Mouse (Mus musculus) CH12.LX (cell line): ENCODE measurements around the gene Nell1. TPM values are rescaled to one million over a fixed set of nuclear protein-coding genes. Genes with fewer than 3 reads are reported as not detected.

Source experiments
- DNase-seq: peaks from one replicate; pipeline ENCODE4 v3.0.0-alpha.2; 2013; ENCODE audit errors: extremely low read depth
- H3K27ac ChIP-seq: 2 replicates; pipeline ENCODE4 v1.5.1; 2012; ENCODE audit warnings: low read depth, mild to moderate bottlenecking, control low read depth, moderate library complexity; ENCODE audit not compliant: insufficient read depth
- H3K27me3 ChIP-seq: replicated peaks from 2 replicates; pipeline ENCODE3; 2012; ENCODE audit warnings: inconsistent platforms
- H3K36me3 ChIP-seq, 2 experiments: replicated peaks in 1 of 2; 2 replicates each; pipeline versions ENCODE3 to v1.6.1; 2012; ENCODE audit warnings: inconsistent platforms in 1 of 2, low read length in 1 of 2, mild to moderate bottlenecking in 1 of 2, mixed read lengths in 1 of 2, moderate library complexity in 1 of 2; ENCODE audit not compliant: control insufficient read depth in 1 of 2, insufficient read depth in 1 of 2
- H3K4me1 ChIP-seq, 2 experiments: 2 replicates each; pipeline ENCODE4 v1.6.1; 2012; ENCODE audit warnings: inconsistent platforms in 1 of 2, moderate library complexity in 1 of 2; ENCODE audit not compliant: insufficient read depth in 2 of 2, control insufficient read depth in 1 of 2
- H3K4me2 ChIP-seq: 2 replicates; pipeline ENCODE4 v1.6.1; 2012; ENCODE audit warnings: low read depth, mild to moderate bottlenecking, control low read depth; ENCODE audit not compliant: poor library complexity, insufficient read depth, severe bottlenecking
- H3K4me3 ChIP-seq, 3 experiments: fragments of 150-350 bp in 1 of 3; sonication (generic) in 1 of 3; replicated peaks in 1 of 3; 2 replicates each; pipeline versions ENCODE3 to v1.5.1; 2011 to 2012; ENCODE audit warnings: low read depth in 2 of 3, low read length in 2 of 3, mild to moderate bottlenecking in 2 of 3, moderate library complexity in 2 of 3, control low read depth in 1 of 3, improper control_type of control experiment in 1 of 3, inconsistent platforms in 1 of 3, mixed read lengths in 1 of 3; ENCODE audit not compliant: poor library complexity in 1 of 3
- H3K79me2 ChIP-seq: replicated peaks from 2 replicates; pipeline ENCODE4 v1.6.1; 2012; ENCODE audit warnings: mild to moderate bottlenecking, moderate library complexity; ENCODE audit not compliant: control insufficient read depth, poor library complexity, insufficient read depth, severe bottlenecking; ENCODE audit errors: extremely low read depth
- H3K9ac ChIP-seq: 2 replicates; pipeline ENCODE4 v1.6.1; 2012; ENCODE audit warnings: low read depth, mild to moderate bottlenecking, control low read depth, moderate library complexity; ENCODE audit not compliant: insufficient read depth
- H3K9me3 ChIP-seq: replicated peaks from 2 replicates; pipeline ENCODE3; 2012; ENCODE audit warnings: low read length, inconsistent platforms, mixed read lengths
- BHLHE40 ChIP-seq: IDR thresholded peaks from 2 replicates; pipeline ENCODE4 v1.6.1; 2011; ENCODE audit warnings: mild to moderate bottlenecking, low read depth, low read length, improper control_type of control experiment
- CHD2 ChIP-seq: IDR thresholded peaks from 2 replicates; pipeline ENCODE4 v1.6.1; 2011; ENCODE audit warnings: low read length, improper control_type of control experiment
- ELF1 ChIP-seq: IDR thresholded peaks from 2 replicates; pipeline ENCODE4 v1.6.1; 2014; ENCODE audit warnings: low read depth, mild to moderate bottlenecking, inconsistent platforms, low read length, improper control_type of control experiment
- EP300 ChIP-seq: IDR thresholded peaks from 2 replicates; pipeline ENCODE4 v1.6.1; 2011; ENCODE audit warnings: low read length, improper control_type of control experiment
- ETS1 ChIP-seq: conservative IDR thresholded peaks from 2 replicates; pipeline ENCODE4 v1.6.1; 2012; ENCODE audit warnings: low read depth, mild to moderate bottlenecking, inconsistent platforms, low read length, improper control_type of control experiment, moderate library complexity
- HCFC1 ChIP-seq: IDR thresholded peaks from 2 replicates; pipeline ENCODE4 v1.6.1; 2012; ENCODE audit warnings: low read depth, mild to moderate bottlenecking, inconsistent platforms, low read length, improper control_type of control experiment
- IRF4 ChIP-seq: IDR thresholded peaks from 2 replicates; pipeline ENCODE4 v1.6.1; 2014; ENCODE audit warnings: low read depth, mild to moderate bottlenecking, inconsistent platforms, low read length, improper control_type of control experiment
- JUN ChIP-seq: IDR thresholded peaks from 2 replicates; pipeline ENCODE4 v1.6.1; 2011; ENCODE audit warnings: low read depth, mild to moderate bottlenecking, low read length, improper control_type of control experiment, moderate library complexity; ENCODE audit not compliant: insufficient read depth
- MAFK ChIP-seq: IDR thresholded peaks from 2 replicates; pipeline ENCODE4 v1.6.1; 2011; ENCODE audit warnings: low read length, improper control_type of control experiment; ENCODE audit not compliant: insufficient replicate concordance
- NELFE ChIP-seq: IDR thresholded peaks from 2 replicates; pipeline ENCODE4 v1.6.1; 2011; ENCODE audit warnings: low read depth, low read length, improper control_type of control experiment
- TBP ChIP-seq: conservative IDR thresholded peaks from 2 replicates; pipeline ENCODE4 v1.6.1; 2011; ENCODE audit warnings: low read depth, low read length, improper control_type of control experiment
- ZNF384 ChIP-seq: IDR thresholded peaks from 2 replicates; pipeline ENCODE4 v1.6.1; 2012; ENCODE audit warnings: low read depth, low read length, improper control_type of control experiment, inconsistent platforms
- dilution Hi-C: fragments of 300-500 bp; cut with MboI; formaldehyde crosslinking; loops from 2 replicates; pipeline ENCODE4 v1.14.3; 2020; ENCODE audit warnings: low sequenced_read_pairs; ENCODE audit not compliant: extremely low pct_unique_long_range_greater_than_20kb, extremely low pct_ligation_motif_present
- in situ Hi-C: fragments of 300-500 bp; cut with MboI; formaldehyde crosslinking; loops from 3 replicates; pipeline ENCODE4 v1.14.3; 2019; ENCODE audit warnings: low sequenced_read_pairs, low pct_ligation_motif_present, low pct_unique_long_range_greater_than_20kb, mixed read lengths
- polyA plus RNA-seq: library from polyadenylated mRNA; unstranded; fragments of >175 nt; gene quantifications from 2 replicates; pipeline ENCODE4 v1.2.1, GENCODE M21; 2012; ENCODE audit warnings: low read depth; ENCODE audit not compliant: insufficient read length
- total RNA-seq, 2 experiments: library from RNA; depleted of rRNA; stranded (reverse); fragments of 300-350 nt in 1 of 2; fragments of >200 nt in 1 of 2; gene quantifications; 2 replicates each; pipeline ENCODE4 v1.2.3; 2012 to 2014

Nell1 gene
- total and polyA plus RNA-seq, 3 experiments: not detected

GRCm38 (mm10) chr7:49985947-49986346 lies 11.3 kb downstream of the Nell1 start:
- no peak overlapping the region for H3K9ac ChIP-seq
- H3K9me3 ChIP-seq: no peaks in the 10 kb centered on the region
- in situ Hi-C loops (no loop called here), dilution Hi-C loops (no loop called here)
- no peak overlapping the region for H3K4me3 ChIP-seq
- no peaks in the 10 kb centered on the region for H3K79me2 ChIP-seq
- no peaks in the 10 kb centered on the region for H3K36me3 ChIP-seq
- H3K27ac ChIP-seq: no peak overlapping the region
- no peak overlapping the region for H3K4me2 ChIP-seq
- no peaks in the 10 kb centered on the region for H3K4me1 ChIP-seq
- DNase-seq: no peak
- no peak for TF ChIP-seq HCFC1
- no peak for TF ChIP-seq ETS1
- no peak for TF ChIP-seq ELF1
- no peak for TF ChIP-seq JUN
- H3K27me3 ChIP-seq: peaks cover 6% of the 10 kb centered on the region

GRCm38 (mm10) chr7:49999321-49999720 lies 24.7 kb downstream of the Nell1 start:
- no peaks in the 10 kb centered on the region for H3K4me1 ChIP-seq
- no peak overlapping the region for H3K9ac ChIP-seq
- no peaks in the 10 kb centered on the region for H3K79me2 ChIP-seq
- H3K27ac ChIP-seq: no peak overlapping the region
- no peaks in the 10 kb centered on the region for H3K36me3 ChIP-seq
- no peak overlapping the region for H3K4me2 ChIP-seq
- no peaks in the 10 kb centered on the region for H3K27me3 ChIP-seq
- TF ChIP-seq NELFE: no peak
- TF ChIP-seq ELF1: no peak
- no peak for TF ChIP-seq CHD2
- DNase-seq: no peak
- in situ Hi-C loops (no loop called here), dilution Hi-C loops (no loop called here)
- H3K4me3 ChIP-seq: no peak overlapping the region
- no peaks in the 10 kb centered on the region for H3K9me3 ChIP-seq

GRCm38 (mm10) chr7:50005268-50005667 lies 30.6 kb downstream of the Nell1 start:
- dilution Hi-C loops: no loop called here
- in situ Hi-C loops: no loop called here
- Histone ChIP-seq H3K79me2 (no peaks in the 10 kb centered on the region), H3K36me3 (no peaks in the 10 kb centered on the region), H3K9ac (no peak overlapping the region), H3K4me1 (0 out of 4 replicates have a peak, but pooled peaks cover 0 to 3% of the 10 kb centered on the region in 2 experiments), H3K27me3 (no peaks in the 10 kb centered on the region), H3K4me2 (no peak overlapping the region), H3K27ac (no peak overlapping the region), H3K4me3 (no peak overlapping the region), H3K9me3 (no peaks in the 10 kb centered on the region)
- peak; percentile 12 for DNase-seq
- TF ChIP-seq TBP (no peak), HCFC1 (no peak), EP300 (0 out of 2 replicates have a peak, but pooled peaks have one; percentile 41), ZNF384 (no peak), JUN (no peak), MAFK (0 out of 2 replicates have a peak, but pooled peaks have one; percentile 29), IRF4 (peak; percentile 40; the same call in 1 of the 2 replicates), BHLHE40 (no peak)
